Mouse (Mus musculus) intestine, postnatal 0 days (tissue): Measurements from ENCODE around the gene Ugt1a5. TPM values are rescaled to one million over a fixed set of nuclear protein-coding genes. Genes with fewer than 3 reads are reported as not detected.

Source experiments
- ATAC-seq: fragments of 200-750 bp; cut with Nextera tagmentation; 2 replicates; pipeline ENCODE4 v1.8.0; 2017; ENCODE audit warnings: mild to moderate bottlenecking, moderate TSS enrichment, moderate library complexity
- H3K27ac ChIP-seq: fragments of 300-500 bp; sonication (generic); 2 replicates; pipeline ENCODE4 v1.5.1; 2014; ENCODE audit warnings: mild to moderate bottlenecking, low read depth, low read length, moderate library complexity
- H3K27me3 ChIP-seq: fragments of 300-500 bp; sonication (generic); replicated peaks from 2 replicates; pipeline ENCODE4 v1.6.1; 2014; ENCODE audit warnings: low read length, mixed read lengths; ENCODE audit not compliant: control insufficient read depth, insufficient read depth
- H3K36me3 ChIP-seq: fragments of 300-500 bp; sonication (generic); 2 replicates; pipeline ENCODE4 v1.6.1; 2014; ENCODE audit warnings: mild to moderate bottlenecking, moderate library complexity; ENCODE audit not compliant: control insufficient read depth, insufficient read depth
- H3K4me1 ChIP-seq: fragments of 300-500 bp; sonication (generic); replicated peaks from 2 replicates; pipeline ENCODE4 v1.6.1; 2014; ENCODE audit warnings: antibody characterized with exemption, low read length, mixed read lengths; ENCODE audit not compliant: control insufficient read depth, insufficient read depth
- H3K4me2 ChIP-seq: fragments of 300-500 bp; sonication (generic); replicated peaks from 2 replicates; pipeline ENCODE4 v1.6.1; 2014; ENCODE audit warnings: low read depth, mild to moderate bottlenecking, moderate library complexity
- H3K4me3 ChIP-seq: fragments of 300-500 bp; sonication (generic); 2 replicates; pipeline ENCODE4 v1.5.1; 2014; ENCODE audit warnings: low read depth, low read length
- H3K9ac ChIP-seq: fragments of 300-500 bp; sonication (generic); 2 replicates; pipeline ENCODE4 v1.6.1; 2014; ENCODE audit warnings: mild to moderate bottlenecking, low read depth, low read length
- H3K9me3 ChIP-seq: fragments of 300-500 bp; sonication (generic); 2 replicates; pipeline ENCODE4 v1.6.1; 2016; ENCODE audit warnings: mixed run types; ENCODE audit not compliant: control insufficient read depth
- CTCF ChIP-seq: sonication (generic); IDR thresholded peaks from 2 replicates; pipeline ENCODE4 v1.5.1; 2016; ENCODE audit warnings: low read depth, mild to moderate bottlenecking, control low read depth, antibody characterized with exemption, moderate library complexity
- WGBS: fragments of 180-500 bp; shearing (Covaris S2); extraction: QIAGEN DNeasy Blood & Tissue Kit; methylation state at CpG from one replicate; pipeline ENCODE4 v1.1.7; 2014; 5-methylcytosine and 5-hydroxymethylcytosine counted together
- polyA plus RNA-seq: library from polyadenylated mRNA; unstranded; fragments of >200 nt; fragmentation: Nextera tagmentation; extraction: Ambion mirVana; gene quantifications from 2 replicates; pipeline ENCODE4 v1.2.1, GENCODE M21; 2015

Gene Ugt1a5
- polyA plus RNA-seq, 1 experiment from 2014 or later = not detected

GRCm38 (mm10) chr1:88254793-88255465 lies 89.1 kb downstream of the Ugt1a5 start:
- TF ChIP-seq CTCF = no peak
- Histone ChIP-seq H3K9me3 (peaks cover 22% of the 10 kb centered on the region), H3K9ac (no peak overlapping the region), H3K27me3 (no peaks in the 10 kb centered on the region), H3K4me2 (no peak overlapping the region), H3K36me3 (peaks cover 7% of the 10 kb centered on the region; the same call in 1 of the 2 replicates), H3K4me1 (peaks cover 3% of the 10 kb centered on the region), H3K4me3 (no peak overlapping the region), H3K27ac (no peak overlapping the region)
- no peak for ATAC-seq
- 85% methylated on average over 12 of the region's 12 CpGs for WGBS

- Histone ChIP-seq H3K9ac (no peak overlapping the region), H3K4me1 (peaks cover 8% of the 10 kb centered on the region), H3K9me3 (peaks cover 18% of the 10 kb centered on the region; the same call in 1 of the 2 replicates), H3K4me2 (no peak overlapping the region), H3K27ac (no peak overlapping the region), H3K36me3 (peaks cover 12% of the 10 kb centered on the region), H3K27me3 (no peaks in the 10 kb centered on the region), H3K4me3 (no peak overlapping the region)
- TF ChIP-seq CTCF = no peak
- ATAC-seq = no peak
- WGBS = 59% methylated on average over 2 of the region's 2 CpGs
Measured at GRCm38 (mm10) chr1:88255466-88255857, 89.7 kb downstream of the Ugt1a5 start.

- H3K27ac ChIP-seq = no peak overlapping the region
- H3K4me3 ChIP-seq = no peak overlapping the region
- no peak for TF ChIP-seq CTCF
- H3K4me1 ChIP-seq = peaks cover 8% of the 10 kb centered on the region
- no peak overlapping the region for H3K9ac ChIP-seq
- H3K4me2 ChIP-seq = no peak overlapping the region
- H3K27me3 ChIP-seq = no peaks in the 10 kb centered on the region
- H3K36me3 ChIP-seq = peaks cover 19% of the 10 kb centered on the region
- peaks cover 11% of the 10 kb centered on the region; the same call in 1 of the 2 replicates for H3K9me3 ChIP-seq
- ATAC-seq = no peak
- WGBS = 81% methylated on average over 13 of the region's 13 CpGs
Measured at GRCm38 (mm10) chr1:88255989-88256754, 90.4 kb downstream of the Ugt1a5 start.

DNA sequence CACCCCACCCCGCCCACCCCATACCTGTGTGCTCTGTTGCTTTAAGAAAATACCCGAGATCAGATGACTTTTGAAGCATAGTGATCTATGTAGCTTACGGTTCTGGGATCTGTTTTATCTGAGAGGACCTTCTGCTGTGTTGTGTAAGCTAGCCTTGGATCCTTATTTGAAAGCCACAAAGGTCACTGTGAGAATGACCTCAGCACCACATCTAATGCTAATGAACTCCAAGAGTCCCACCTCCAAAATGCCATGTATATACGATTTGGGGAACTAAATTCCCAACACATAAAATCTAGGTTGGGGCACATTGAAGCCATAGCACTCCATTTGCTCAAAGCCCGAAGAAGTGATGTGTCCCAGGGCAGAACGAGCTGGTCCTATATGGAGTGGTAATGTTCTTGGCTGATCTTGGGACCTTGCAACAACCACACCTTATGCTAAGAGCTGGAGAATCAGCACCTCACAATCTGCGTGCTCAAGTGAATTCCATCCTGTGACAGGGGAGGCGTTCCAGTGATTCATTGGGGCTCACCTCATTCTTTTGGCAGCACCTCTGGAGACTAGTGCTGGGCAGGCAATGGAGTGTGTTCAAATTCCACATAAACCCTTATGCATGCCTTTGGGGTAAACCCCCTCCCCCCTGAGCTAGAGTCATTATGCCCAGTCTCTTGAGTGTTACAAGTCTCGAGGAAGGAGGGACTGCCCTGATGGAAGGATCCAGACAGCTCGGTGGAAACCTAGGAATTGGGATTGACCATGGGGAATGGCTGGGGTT lies 91.3 kb downstream of the Ugt1a5 start:
- H3K4me1 ChIP-seq = peaks cover 8% of the 10 kb centered on the region
- TF ChIP-seq CTCF = no peak
- H3K27me3 ChIP-seq = no peaks in the 10 kb centered on the region
- H3K36me3 ChIP-seq = peaks cover 28% of the 10 kb centered on the region
- H3K27ac ChIP-seq = no peak overlapping the region
- H3K9me3 ChIP-seq = 0 out of 2 replicates have a peak, but pooled peaks cover 9% of the 10 kb centered on the region
- ATAC-seq = no peak
- 75% methylated on average over 10 of the region's 10 CpGs for WGBS
- H3K4me3 ChIP-seq = no peak overlapping the region
- H3K4me2 ChIP-seq = no peak overlapping the region
- no peak overlapping the region for H3K9ac ChIP-seq

DNA sequence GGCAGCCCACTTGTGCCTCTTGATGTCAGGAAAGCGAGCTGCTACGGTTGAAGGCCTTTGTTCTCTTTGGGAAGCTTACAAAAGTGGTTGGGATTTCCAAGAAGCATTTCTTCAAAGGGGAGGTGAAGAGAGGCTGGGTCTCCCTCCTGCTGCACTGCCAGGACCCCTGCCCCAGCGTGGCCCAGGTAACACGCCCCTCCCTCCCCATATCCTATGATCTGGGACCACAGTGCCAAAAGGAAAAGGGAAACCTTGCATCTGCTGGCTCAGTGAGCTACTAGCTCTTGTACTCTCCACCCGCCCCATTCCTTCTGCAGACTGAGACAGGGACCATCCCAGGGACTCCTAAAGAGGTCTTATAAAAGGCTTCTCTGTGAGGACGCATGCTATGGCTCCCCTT lies 91.9 kb downstream of the Ugt1a5 start:
- 83% methylated on average over 6 of the region's 6 CpGs for WGBS
- Histone ChIP-seq H3K27me3 (no peaks in the 10 kb centered on the region), H3K9ac (no peak overlapping the region), H3K27ac (no peak overlapping the region), H3K36me3 (peaks cover 34% of the 10 kb centered on the region), H3K9me3 (0 out of 2 replicates have a peak, but pooled peaks cover 3% of the 10 kb centered on the region), H3K4me1 (peaks cover 8% of the 10 kb centered on the region), H3K4me3 (no peak overlapping the region), H3K4me2 (no peak overlapping the region)
- ATAC-seq = no peak
- no peak for TF ChIP-seq CTCF

- Histone ChIP-seq H3K4me2 (no peak overlapping the region), H3K9me3 (no peaks in the 10 kb centered on the region), H3K27ac (no peak overlapping the region), H3K4me1 (peaks cover 8% of the 10 kb centered on the region), H3K36me3 (peaks cover 41% of the 10 kb centered on the region), H3K4me3 (no peak overlapping the region), H3K9ac (no peak overlapping the region), H3K27me3 (no peaks in the 10 kb centered on the region)
- no peak for TF ChIP-seq CTCF
- 72% methylated on average over 6 of the region's 6 CpGs for WGBS
- no peak for ATAC-seq
Measured at GRCm38 (mm10) chr1:88258361-88258760, 92.5 kb downstream of the Ugt1a5 start.
